Mouse (Mus musculus) myocyte (in vitro differentiated cells): ENCODE data around the gene Map3k13.

Experiments used
- MYOG ChIP-seq, 3 experiments: IDR thresholded peaks; one replicate each; pipeline ENCODE4 v1.6.1; 2011; ENCODE audit warnings: control low read depth in 2 of 3, low read depth in 2 of 3, mild to moderate bottlenecking in 2 of 3; ENCODE audit not compliant: insufficient read length in 2 of 3, control insufficient read depth in 1 of 3, insufficient read depth in 1 of 3
- POLR2A ChIP-seq: IDR thresholded peaks from one replicate; pipeline ENCODE4 v1.6.1; 2011; ENCODE audit warnings: low read depth, mild to moderate bottlenecking, control low read depth, moderate library complexity; ENCODE audit not compliant: insufficient read length
- TCF3 ChIP-seq: IDR thresholded peaks from one replicate; pipeline ENCODE4 v1.6.1; 2011; ENCODE audit warnings: low read depth, control low read depth; ENCODE audit not compliant: insufficient read length
- USF1 ChIP-seq: IDR thresholded peaks from one replicate; pipeline ENCODE4 v1.6.1; 2011; ENCODE audit warnings: low read depth, mild to moderate bottlenecking, control low read depth, moderate library complexity

DNA sequence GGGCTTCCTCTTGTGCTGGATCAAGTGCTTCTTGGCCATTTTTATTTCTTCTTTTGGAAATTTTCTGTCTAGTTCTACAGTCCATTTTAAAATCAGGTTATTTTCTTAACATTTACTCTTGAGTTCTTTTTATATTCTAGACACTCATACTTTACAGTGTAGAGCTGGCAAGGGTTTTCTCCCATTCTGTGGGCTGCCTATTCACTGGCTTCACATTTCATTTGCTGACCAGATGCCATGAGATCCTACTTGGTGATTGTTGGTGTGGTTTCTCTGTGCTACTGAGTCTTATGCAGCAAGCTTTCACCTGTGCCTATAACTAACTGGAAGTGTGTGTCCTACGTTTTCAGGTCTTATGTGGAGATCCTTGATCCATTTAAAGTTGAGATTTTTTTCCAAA is 35.7 kb upstream of the Map3k13 start:
- TF ChIP-seq POLR2A (no peak), MYOG (IDR thresholded peaks at IDR 0.05; ENCODE audit: control insufficient read depth in 1 of 3, insufficient read depth in 1 of 3, insufficient read length in 2 of 3, low read depth in 2 of 3) (no peak), TCF3 (no peak), USF1 (no peak)
